Mouse (Mus musculus) CD4-positive, CD25-positive, alpha-beta regulatory T cell, adult 9 weeks (primary cell): ENCODE data around the gene Col6a2. TPM values are rescaled to one million over a fixed set of nuclear protein-coding genes. Genes with fewer than 3 reads are reported as not detected.

ENCODE experiments used
- polyA plus RNA-seq: library from polyadenylated mRNA; unstranded; fragments of 100-300 nt; shearing (Covaris generic); gene quantifications from one replicate; pipeline ENCODE4 v1.2.1, GENCODE M21; 2017

Gene Col6a2
- not detected for polyA plus RNA-seq

GRCm38 (mm10) chr10:76622928-76623680, at the start of gene Col6a2:
TSS of gene Col6a2 (minus strand) at chr10:76623630.

GRCm38 (mm10) chr10:76575374-76575773, 48.1 kb downstream of the Col6a2 start, which contains the start of gene Ftcd:
TSS of gene Ftcd (plus strand) at chr10:76575648.

GRCm38 (mm10) chr10:76561972-76562371, 61.5 kb downstream of the Col6a2 start, which contains the start of gene Spatc1l:
TSS of gene Spatc1l (plus strand) at chr10:76562272.

Other genes with a start within 250 kb of the Col6a2 start
- 19.0 TPM for gene AC141477.1, start 183.2 kb downstream of the Col6a2 start, polyA plus RNA-seq
- gene Pcnt, start 180.8 kb downstream of the Col6a2 start, polyA plus RNA-seq, result 30.3 TPM
- gene 2610028H24Rik, start 174.5 kb downstream of the Col6a2 start, polyA plus RNA-seq, result 0.20 TPM
- 77.2 TPM for gene Mcm3ap, start 154.7 kb downstream of the Col6a2 start, polyA plus RNA-seq
- 4.9 TPM for gene Ybey, start 154.5 kb downstream of the Col6a2 start, polyA plus RNA-seq
- gene Lss, start 92.0 kb downstream of the Col6a2 start, polyA plus RNA-seq, result 22.4 TPM
- gene Spatc1l, start 61.4 kb downstream of the Col6a2 start, polyA plus RNA-seq, result not detected
- gene Ftcd, start 48.0 kb downstream of the Col6a2 start, polyA plus RNA-seq, result not detected
- gene Col6a1, start 102.5 kb upstream of the Col6a2 start, polyA plus RNA-seq, result not detected